Mouse (Mus musculus) limb, embryonic 13.5 days (tissue): ENCODE data around the gene Cd200r4. TPM values are rescaled to one million over a fixed set of nuclear protein-coding genes. Genes with fewer than 3 reads are reported as not detected.

Experiments used
- ATAC-seq: fragments of 200-750 bp; cut with Nextera tagmentation; 2 replicates; pipeline ENCODE4 v1.8.0; 2017; ENCODE audit warnings: low read depth, moderate number of reproducible peaks, moderate TSS enrichment; ENCODE audit not compliant: low FRiP score
- H3K27ac ChIP-seq: fragments of 300-500 bp; sonication (generic); 2 replicates; pipeline ENCODE4 v1.5.1; 2015; ENCODE audit warnings: inconsistent platforms, mild to moderate bottlenecking, moderate library complexity
- H3K27me3 ChIP-seq: fragments of 300-500 bp; sonication (generic); 2 replicates; pipeline ENCODE4 v1.6.1; 2015; ENCODE audit warnings: mild to moderate bottlenecking, inconsistent platforms
- H3K36me3 ChIP-seq: fragments of 300-500 bp; sonication (generic); 2 replicates; pipeline ENCODE4 v1.6.1; 2015; ENCODE audit warnings: inconsistent platforms, mild to moderate bottlenecking, moderate library complexity
- H3K4me1 ChIP-seq: fragments of 300-500 bp; sonication (generic); 2 replicates; pipeline ENCODE4 v1.6.1; 2015; ENCODE audit warnings: inconsistent platforms
- H3K4me2 ChIP-seq: fragments of 300-500 bp; sonication (generic); replicated peaks from 2 replicates; pipeline ENCODE4 v1.6.1; 2015; ENCODE audit warnings: inconsistent platforms, mild to moderate bottlenecking, moderate library complexity
- H3K4me3 ChIP-seq: fragments of 300-500 bp; sonication (generic); 2 replicates; pipeline ENCODE4 v1.5.1; 2015; ENCODE audit warnings: moderate library complexity, mild to moderate bottlenecking, inconsistent platforms
- H3K9ac ChIP-seq: fragments of 300-500 bp; sonication (generic); 2 replicates; pipeline ENCODE4 v1.6.1; 2015; ENCODE audit warnings: mild to moderate bottlenecking, inconsistent platforms
- H3K9me3 ChIP-seq: fragments of 300-500 bp; sonication (generic); 2 replicates; pipeline ENCODE4 v1.6.1; 2016; ENCODE audit warnings: inconsistent platforms
- WGBS: fragments of 180-500 bp; shearing (Covaris S2); methylation state at CpG from one replicate; pipeline ENCODE4 v1.1.7; 2015; 5-methylcytosine and 5-hydroxymethylcytosine counted together
- polyA plus RNA-seq: library from polyadenylated mRNA; unstranded; fragments of >200 nt; fragmentation: Nextera tagmentation; extraction: Ambion mirVana; gene quantifications from 2 replicates; pipeline ENCODE4 v1.2.1, GENCODE M21; 2015

The Cd200r4 gene
- polyA plus RNA-seq: 0.08 and 0.15 TPM in 2 replicates

DNA sequence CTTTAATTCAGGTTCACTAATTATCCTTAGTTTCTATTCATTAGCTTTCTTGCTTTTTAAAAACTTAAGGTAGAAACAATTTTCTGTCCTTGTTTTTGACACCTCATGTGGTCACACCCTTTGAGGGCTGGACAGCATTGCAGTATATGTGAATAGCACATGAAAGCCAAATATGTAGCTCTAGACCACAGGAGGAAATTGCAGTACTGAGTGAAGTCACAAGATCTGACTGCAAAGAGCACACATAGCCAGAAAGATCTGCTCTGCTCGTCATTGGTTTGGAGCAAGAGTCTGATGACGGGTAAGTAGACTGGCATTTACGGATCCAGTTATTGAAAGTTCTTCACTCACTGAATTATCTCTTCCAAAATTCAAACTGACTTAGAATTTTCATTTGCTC, at the start of gene Cd200r4:
Gene Cd200r4 (plus strand): TSS at position 190 of the 400 bp plus-strand sequence.
- WGBS: 77% methylated on average over 3 of the region's 3 CpGs
- Histone ChIP-seq H3K27me3 (no peaks in the 10 kb centered on the region), H3K9me3 (no peaks in the 10 kb centered on the region), H3K36me3 (no peaks in the 10 kb centered on the region), H3K4me3 (no peak within 1 kb of the TSS), H3K4me2 (no peak within 1 kb of the TSS), H3K9ac (no peak within 1 kb of the TSS), H3K4me1 (no peaks in the 10 kb centered on the region), H3K27ac (no peak within 1 kb of the TSS)
- ATAC-seq: no peak

DNA sequence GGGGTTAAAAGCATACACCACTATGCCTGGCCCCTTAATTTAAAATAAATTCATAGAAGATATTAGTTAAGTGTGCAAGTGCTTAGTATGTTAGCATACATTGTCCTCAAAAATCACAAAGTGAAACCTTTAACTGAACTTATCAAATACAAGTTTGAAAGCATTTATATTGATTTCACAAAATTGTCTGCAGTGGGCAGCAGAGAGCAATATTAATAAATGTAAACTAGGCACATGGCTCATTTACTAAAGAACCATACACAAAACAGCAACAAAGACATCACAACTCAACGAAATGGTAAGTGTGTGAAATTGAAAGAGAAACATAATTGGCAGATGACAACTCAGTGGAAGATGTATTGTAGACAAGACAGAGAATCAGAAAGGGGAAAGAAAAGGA, 49.7 kb upstream of the Cd200r4 start:
- Histone ChIP-seq H3K9me3 (no peaks in the 10 kb centered on the region), H3K4me3 (no peak overlapping the region), H3K36me3 (no peaks in the 10 kb centered on the region), H3K4me2 (no peak overlapping the region), H3K27me3 (no peaks in the 10 kb centered on the region), H3K9ac (no peak overlapping the region), H3K4me1 (no peaks in the 10 kb centered on the region), H3K27ac (no peak overlapping the region)
- ATAC-seq: no peak
- WGBS: 76% methylated on average over 1 of the region's 1 CpGs

DNA sequence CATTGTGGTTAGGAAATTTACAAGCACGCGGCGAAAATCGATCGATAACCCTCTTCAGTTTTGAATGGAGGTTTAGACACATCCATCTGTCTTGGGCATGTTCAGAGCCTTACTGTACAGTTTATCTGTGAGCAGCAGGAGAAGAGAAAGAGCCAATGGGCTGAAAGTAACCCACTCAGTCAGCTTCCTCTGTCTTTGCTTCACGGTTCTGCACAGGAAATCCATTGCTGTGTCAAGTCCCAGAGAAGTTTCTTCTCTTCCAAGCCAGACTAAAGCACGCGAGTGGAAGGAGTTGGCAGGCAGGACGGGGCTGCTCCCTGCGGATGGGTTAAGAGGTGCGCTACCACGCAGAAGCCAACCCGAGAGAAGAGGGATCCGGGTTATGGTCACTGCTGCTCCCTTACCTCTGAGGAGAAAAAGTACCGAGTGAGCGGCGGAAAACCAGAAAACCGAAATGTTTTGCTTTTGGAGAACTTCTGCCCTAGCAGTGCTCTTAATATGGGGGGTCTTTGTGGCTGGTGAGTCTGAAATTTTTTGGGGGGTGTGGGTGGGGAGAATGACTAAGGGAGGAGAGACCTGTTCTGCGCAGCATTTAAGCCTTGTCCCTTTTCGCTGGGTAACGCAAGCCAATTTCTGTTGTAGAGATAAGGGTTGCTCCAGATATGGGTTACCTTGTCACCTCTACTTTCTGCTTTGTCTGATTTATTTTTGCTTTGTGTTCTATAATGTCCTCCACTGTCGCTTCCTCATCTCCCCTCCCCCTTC, 45.8 kb upstream of the Cd200r4 start, which contains the start of gene Cd200r1:
Gene Cd200r1 (plus strand): TSS at position 182 of the 765 bp plus-strand sequence.
- no peak within 1 kb of the TSS for H3K9ac ChIP-seq
- no peak within 1 kb of the TSS for H3K4me2 ChIP-seq
- H3K27me3 ChIP-seq: no peaks in the 10 kb centered on the region
- no peak within 1 kb of the TSS for H3K27ac ChIP-seq
- ATAC-seq: no peak
- no peaks in the 10 kb centered on the region for H3K4me1 ChIP-seq
- H3K4me3 ChIP-seq: no peak within 1 kb of the TSS
- H3K36me3 ChIP-seq: no peaks in the 10 kb centered on the region
- H3K9me3 ChIP-seq: no peaks in the 10 kb centered on the region
- 76% methylated on average over 22 of the region's 22 CpGs for WGBS

DNA sequence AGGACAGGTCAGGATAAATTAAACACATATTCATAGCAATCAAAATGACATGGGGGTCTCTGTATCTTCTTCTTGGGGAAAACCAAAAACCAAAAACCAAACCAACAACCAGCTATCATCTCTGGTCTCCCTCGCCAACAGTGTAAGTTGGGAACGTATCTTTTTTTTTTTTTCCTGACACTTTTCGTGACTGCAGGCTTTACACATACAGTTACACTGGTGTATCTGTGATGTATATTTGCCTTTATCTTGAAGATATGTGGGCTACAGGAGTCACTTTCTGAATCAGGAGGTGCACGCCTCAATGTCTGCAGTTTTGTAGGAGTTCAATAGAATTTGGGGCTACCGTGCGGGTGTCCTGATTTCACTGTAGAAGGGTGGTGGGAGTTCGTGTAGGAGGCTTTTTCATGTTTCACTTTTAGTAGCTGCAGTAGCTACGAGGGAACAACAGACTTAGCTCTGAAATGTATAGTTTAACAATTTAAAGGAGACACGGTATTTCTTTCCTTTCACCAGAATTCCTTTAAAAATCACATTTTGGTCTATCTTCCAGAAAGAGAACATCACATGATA, 45.1 kb upstream of the Cd200r4 start:
- H3K9ac ChIP-seq: no peak overlapping the region
- no peak overlapping the region for H3K4me2 ChIP-seq
- H3K9me3 ChIP-seq: no peaks in the 10 kb centered on the region
- H3K4me3 ChIP-seq: no peak overlapping the region
- ATAC-seq: no peak
- no peaks in the 10 kb centered on the region for H3K4me1 ChIP-seq
- H3K27ac ChIP-seq: no peak overlapping the region
- no peaks in the 10 kb centered on the region for H3K27me3 ChIP-seq
- 79% methylated on average over 9 of the region's 9 CpGs for WGBS
- H3K36me3 ChIP-seq: no peaks in the 10 kb centered on the region

DNA sequence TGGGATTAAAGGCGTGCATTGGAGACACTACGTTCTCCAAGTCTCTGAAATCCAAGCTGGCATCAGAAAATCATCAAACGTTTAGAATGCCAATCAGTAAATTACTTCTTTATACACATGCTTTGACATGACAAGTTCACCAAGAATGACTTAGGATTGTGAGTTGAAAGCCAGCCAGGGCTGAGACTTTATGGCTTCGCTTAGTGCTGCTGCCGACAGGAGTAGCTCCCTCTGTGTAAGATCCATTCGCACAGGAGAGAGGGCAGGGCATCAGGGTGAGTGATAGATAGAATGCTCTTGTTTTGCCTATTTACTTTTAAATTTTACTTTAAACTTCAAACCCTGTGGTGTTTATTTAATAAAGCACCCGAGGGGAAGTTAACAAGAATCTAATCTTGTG, 44.0 kb upstream of the Cd200r4 start:
- Histone ChIP-seq H3K27ac (no peak overlapping the region), H3K4me3 (no peak overlapping the region), H3K36me3 (no peaks in the 10 kb centered on the region), H3K9ac (no peak overlapping the region), H3K4me2 (no peak overlapping the region), H3K27me3 (no peaks in the 10 kb centered on the region), H3K9me3 (no peaks in the 10 kb centered on the region), H3K4me1 (no peaks in the 10 kb centered on the region)
- ATAC-seq: no peak
- 88% methylated on average over 7 of the region's 7 CpGs for WGBS

DNA sequence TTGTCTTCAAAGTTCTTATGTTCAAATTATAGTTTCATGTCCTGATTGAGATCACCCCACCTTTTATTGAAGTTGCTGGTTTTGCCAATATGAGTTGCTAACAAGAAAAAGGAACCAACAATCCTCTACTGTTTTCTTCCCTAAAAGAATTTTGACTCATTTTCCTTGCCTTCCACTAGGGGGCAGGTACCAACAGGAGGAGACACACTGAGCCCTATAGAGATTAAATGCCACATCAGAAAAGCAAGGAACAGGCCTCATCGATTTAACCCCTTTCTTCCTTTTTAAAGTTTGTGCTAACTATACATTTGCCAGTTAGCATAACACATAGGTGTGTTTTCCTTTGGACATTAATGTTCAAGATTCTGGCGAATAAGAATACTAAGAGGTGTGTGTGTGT, 43.6 kb upstream of the Cd200r4 start:
- H3K9me3 ChIP-seq: no peaks in the 10 kb centered on the region
- no peak overlapping the region for H3K4me2 ChIP-seq
- WGBS: 56% methylated on average over 2 of the region's 2 CpGs
- no peak overlapping the region for H3K9ac ChIP-seq
- H3K27me3 ChIP-seq: no peaks in the 10 kb centered on the region
- no peaks in the 10 kb centered on the region for H3K4me1 ChIP-seq
- ATAC-seq: no peak
- no peaks in the 10 kb centered on the region for H3K36me3 ChIP-seq
- H3K4me3 ChIP-seq: no peak overlapping the region
- H3K27ac ChIP-seq: no peak overlapping the region

DNA sequence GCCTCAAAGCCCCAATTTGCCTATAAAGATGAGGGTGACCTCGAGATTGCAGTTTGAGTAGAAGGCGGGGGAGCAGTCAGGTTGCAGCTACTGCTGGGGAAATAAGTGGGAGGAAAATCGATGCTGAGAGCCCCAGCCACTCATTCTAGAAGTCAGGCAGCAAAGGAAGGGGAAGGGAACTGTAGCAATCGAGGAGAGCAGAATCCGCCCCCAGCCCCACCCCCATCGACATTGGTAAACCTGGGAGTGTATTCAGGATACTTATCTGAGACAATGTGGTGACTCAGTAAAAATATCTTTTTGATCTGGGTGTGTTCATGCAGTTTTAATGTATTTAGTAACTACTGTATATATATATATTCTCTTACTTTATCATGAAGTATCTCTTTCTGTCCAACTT, 39.0 kb upstream of the Cd200r4 start:
- Histone ChIP-seq H3K4me2 (no peak overlapping the region), H3K27ac (no peak overlapping the region), H3K4me3 (no peak overlapping the region), H3K36me3 (no peaks in the 10 kb centered on the region), H3K9me3 (no peaks in the 10 kb centered on the region), H3K9ac (no peak overlapping the region), H3K27me3 (no peaks in the 10 kb centered on the region), H3K4me1 (no peaks in the 10 kb centered on the region)
- WGBS: 65% methylated on average over 6 of the region's 6 CpGs
- no peak for ATAC-seq

DNA sequence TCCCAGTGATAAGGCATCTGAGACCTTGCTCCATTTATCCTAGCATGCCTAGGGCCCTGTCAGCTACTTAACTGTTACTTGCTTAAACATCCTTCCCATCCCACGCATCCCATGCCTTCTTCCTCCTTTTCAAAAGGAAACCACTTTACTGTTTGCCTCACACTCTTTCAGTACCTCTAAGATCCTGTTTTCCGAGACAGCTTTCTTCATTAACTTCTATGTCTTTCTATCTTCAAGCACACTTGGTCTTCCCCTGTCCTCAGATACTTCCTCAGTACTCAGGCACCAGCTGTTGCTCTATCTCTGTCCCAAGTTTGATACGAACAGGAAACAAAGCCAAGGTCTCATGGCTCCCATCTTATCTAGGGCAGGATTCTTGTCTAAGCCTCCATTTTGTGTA, 37.9 kb upstream of the Cd200r4 start:
- Histone ChIP-seq H3K36me3 (no peaks in the 10 kb centered on the region), H3K4me1 (no peaks in the 10 kb centered on the region), H3K4me2 (no peak overlapping the region), H3K4me3 (no peak overlapping the region), H3K27ac (no peak overlapping the region), H3K27me3 (no peaks in the 10 kb centered on the region), H3K9ac (no peak overlapping the region), H3K9me3 (no peaks in the 10 kb centered on the region)
- 88% methylated on average over 3 of the region's 3 CpGs for WGBS
- ATAC-seq: no peak

DNA sequence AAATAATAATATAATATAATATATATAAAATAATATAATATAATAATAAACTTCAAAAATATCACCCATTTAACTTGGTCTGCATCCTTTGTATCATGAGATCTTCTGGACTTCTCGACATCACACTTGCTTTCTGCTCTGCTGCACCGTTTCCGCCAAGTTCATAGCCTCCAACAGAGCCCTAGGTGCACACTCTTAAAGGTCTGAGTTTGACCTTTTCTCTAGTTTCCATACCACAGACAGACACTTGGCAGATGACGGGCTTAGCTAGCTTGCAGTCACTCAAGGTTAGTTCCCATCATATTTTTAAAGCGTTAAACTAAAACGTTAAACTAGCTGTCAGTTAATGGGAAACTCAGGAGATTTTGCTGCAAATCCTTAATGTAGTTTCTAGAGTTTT, 37.3 kb upstream of the Cd200r4 start:
- no peaks in the 10 kb centered on the region for H3K9me3 ChIP-seq
- no peak overlapping the region for H3K27ac ChIP-seq
- no peaks in the 10 kb centered on the region for H3K36me3 ChIP-seq
- ATAC-seq: no peak
- H3K4me2 ChIP-seq: no peak overlapping the region
- WGBS: 84% methylated on average over 6 of the region's 6 CpGs
- H3K9ac ChIP-seq: no peak overlapping the region
- H3K4me3 ChIP-seq: no peak overlapping the region
- no peaks in the 10 kb centered on the region for H3K27me3 ChIP-seq
- H3K4me1 ChIP-seq: no peaks in the 10 kb centered on the region

DNA sequence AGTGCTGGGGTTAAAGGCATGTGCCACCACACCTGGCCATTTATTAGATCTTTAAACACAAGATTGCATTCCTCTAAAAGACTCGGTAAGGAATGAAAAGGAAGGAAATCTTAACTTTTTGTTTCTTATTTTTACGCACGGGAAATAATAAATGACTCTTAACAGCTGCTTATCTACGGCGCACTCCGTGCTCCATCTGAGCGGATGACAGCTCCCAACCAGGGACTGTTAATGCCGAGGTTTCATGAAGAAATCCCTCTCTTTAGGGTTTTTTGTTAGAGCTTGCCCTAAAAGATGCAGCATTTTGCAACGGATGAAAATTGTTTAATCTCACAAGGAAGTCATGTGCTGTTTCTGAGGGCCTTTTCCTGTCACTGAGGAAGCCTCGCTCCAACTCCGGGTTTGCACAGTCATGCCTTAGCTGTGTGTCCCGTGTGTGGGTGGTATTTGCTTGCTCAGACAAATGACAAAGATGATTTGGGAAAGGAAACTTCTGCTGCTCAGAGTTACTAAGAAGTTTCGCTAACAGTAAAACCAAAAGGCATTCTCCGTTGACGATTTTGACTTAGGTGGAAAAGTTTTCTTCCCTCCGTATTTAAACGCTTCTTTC, 32.9 kb upstream of the Cd200r4 start:
- Histone ChIP-seq H3K4me1 (no peaks in the 10 kb centered on the region), H3K9me3 (no peaks in the 10 kb centered on the region), H3K27me3 (no peaks in the 10 kb centered on the region), H3K9ac (no peak overlapping the region), H3K4me3 (no peak overlapping the region), H3K27ac (no peak overlapping the region), H3K36me3 (no peaks in the 10 kb centered on the region), H3K4me2 (no peak overlapping the region)
- no peak for ATAC-seq
- WGBS: 64% methylated on average over 17 of the region's 17 CpGs

DNA sequence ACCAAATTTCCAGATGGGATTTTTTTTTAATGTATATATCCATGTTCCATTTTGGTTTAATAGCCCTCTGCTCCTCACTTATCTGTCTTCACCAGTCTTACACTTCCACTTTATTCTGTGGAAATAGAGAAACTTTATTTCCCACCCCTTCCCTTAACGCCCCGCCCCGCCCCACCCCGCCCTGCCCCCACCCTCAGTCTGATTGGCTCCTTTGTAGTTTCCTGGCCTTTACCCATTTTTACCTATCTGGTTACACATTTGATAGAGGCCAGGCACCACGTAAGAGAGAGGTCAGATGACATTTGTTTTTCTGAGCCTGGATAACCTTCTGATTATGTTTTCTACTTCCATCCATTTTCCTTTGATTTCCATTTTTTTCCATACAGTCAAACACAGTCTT, 32.0 kb upstream of the Cd200r4 start:
- WGBS: 84% methylated on average over 5 of the region's 5 CpGs
- no peaks in the 10 kb centered on the region for H3K36me3 ChIP-seq

DNA sequence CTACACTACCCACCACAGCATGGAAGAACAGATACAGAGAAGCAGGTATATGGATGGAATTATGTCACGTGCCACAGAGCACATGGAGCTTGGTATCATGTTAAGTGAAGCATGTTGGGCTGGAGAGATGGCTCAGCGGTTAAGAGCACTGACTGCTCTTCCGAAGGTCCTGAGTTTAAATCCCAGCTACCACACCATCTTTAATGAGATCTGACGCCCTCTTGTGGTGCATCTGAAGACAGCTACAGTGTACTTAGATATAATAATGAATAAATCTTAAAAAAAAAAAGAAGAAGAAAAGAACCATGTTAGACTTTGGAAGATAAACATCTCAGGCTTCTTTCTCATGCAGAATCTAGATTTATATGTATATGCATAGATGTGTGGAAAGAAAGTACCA, 30.8 kb upstream of the Cd200r4 start:
- Histone ChIP-seq H3K4me2 (no peak overlapping the region), H3K9ac (no peak overlapping the region), H3K4me3 (no peak overlapping the region), H3K36me3 (no peaks in the 10 kb centered on the region), H3K9me3 (no peaks in the 10 kb centered on the region), H3K4me1 (no peaks in the 10 kb centered on the region), H3K27ac (no peak overlapping the region), H3K27me3 (no peaks in the 10 kb centered on the region)
- no peak for ATAC-seq
- WGBS: 70% methylated on average over 4 of the region's 4 CpGs

More for the DNA sequence above, 32.0 kb upstream of the Cd200r4 start:
- Histone ChIP-seq H3K4me2 (no peak overlapping the region), H3K4me3 (no peak overlapping the region), H3K9ac (no peak overlapping the region), H3K4me1 (no peaks in the 10 kb centered on the region), H3K27ac (no peak overlapping the region), H3K27me3 (no peaks in the 10 kb centered on the region), H3K9me3 (no peaks in the 10 kb centered on the region)
- no peak for ATAC-seq
